Mouse (Mus musculus) forelimb bud, embryonic 11.5 days (tissue): ENCODE measurements around the gene Skint10.

Experiments used
- DNase-seq: peaks from one replicate; pipeline ENCODE4 v3.0.0-alpha.2; 2012; ENCODE audit warnings: low read depth, low spot score

The Skint10 gene

DNA sequence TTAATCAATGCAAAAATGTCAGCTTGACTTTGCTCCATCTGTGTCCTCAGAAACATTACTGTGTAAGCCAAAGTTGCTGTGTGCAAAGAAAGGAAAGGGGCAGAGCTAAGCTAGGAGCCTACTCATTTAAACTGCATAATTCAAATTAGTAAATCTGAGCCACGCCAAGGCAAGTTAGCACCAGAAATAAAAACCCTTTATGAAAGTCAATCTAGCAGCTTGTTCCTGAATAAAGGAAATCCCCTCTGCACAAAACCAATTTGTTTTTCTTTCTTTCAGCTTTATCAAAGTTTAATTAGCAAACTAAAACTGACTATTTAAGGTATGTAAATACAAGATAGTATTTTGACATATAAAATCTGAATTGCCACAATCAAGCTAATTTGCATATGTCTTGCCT, at the start of gene Skint10:
Gene Skint10 (minus strand): TSS at position 101 of the 400 bp plus-strand sequence.
- DNase-seq = no peak

DNA sequence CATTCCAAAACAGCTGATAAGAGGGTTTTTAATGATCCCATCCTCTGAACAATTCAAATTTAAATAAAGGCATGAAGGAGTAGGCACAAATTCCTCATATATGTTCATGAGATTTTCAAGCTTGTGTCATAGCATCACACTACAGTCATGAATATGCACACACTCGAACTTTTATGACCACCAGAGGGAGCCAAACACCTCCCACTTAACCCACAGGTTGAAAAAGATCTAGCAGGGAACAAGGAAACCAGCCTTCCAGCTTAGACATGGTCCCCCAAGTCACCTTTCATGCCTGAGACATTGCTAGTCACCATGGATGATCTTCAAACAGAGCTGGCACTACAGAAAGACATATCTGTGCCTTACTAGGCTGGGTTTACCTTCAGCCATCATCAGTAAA, 16.0 kb upstream of the Skint10 start:
- DNase-seq = peak; percentile 1
